In genomic region chr7:24890281-24891216, GRCm38 (mm10) we compare ENCODE assay signal across 9 mouse cellular contexts. TPM values are rescaled to one million over a fixed set of nuclear protein-coding genes. Genes with fewer than 3 reads are reported as not detected.
DNase-seq lines count a peak whose midpoint lies in the region; ATAC-seq lines count a peak whose summit lies in the region.
"Had no signal": no experiment of that assay in that cellular context is flagged by ENCODE, and none has a peak within 500 bp of the region (broad histone marks: within the 10 kb centered on the region; RNA-seq: fewer than 3 reads in every experiment).

No protein-coding gene starts in this region.

- H3K9me3 ChIP-seq in forebrain, embryonic 14.5 days (replicated peaks; ENCODE audit: control insufficient read depth, low read length), result no peaks in the 10 kb centered on the region
- H3K9me3 ChIP-seq: neural tube, embryonic 12.5 days had no signal

- WGBS in forebrain, embryonic 14.5 days, result 29% methylated on average over 10 of the region's 10 CpGs

- H3K4me1 ChIP-seq in forebrain, embryonic 14.5 days (ENCODE audit: control insufficient read depth, insufficient read depth, low read length), result peaks cover 8% of the 10 kb centered on the region; the same call in 1 of the 2 replicates

- no peak overlapping the region for H3K4me2 ChIP-seq in forebrain, embryonic 14.5 days (ENCODE audit: low read length)
- H3K4me2 ChIP-seq: neural tube, embryonic 12.5 days had no signal

- ATAC-seq in forebrain, embryonic 14.5 days, result peak; percentile 76
- peak; percentile 68 to 91 for ATAC-seq in hematopoietic stem cell, adult 5-6 weeks (replicated peaks in 1 of 2; ENCODE audit: insufficient read depth in 1 of 2, low FRiP score in 2 of 2, low TSS enrichment in 1 of 2, low read depth in 1 of 2, poor library complexity in 2 of 2, severe bottlenecking in 2 of 2)

- H3K27ac ChIP-seq in forebrain, embryonic 14.5 days (ENCODE audit: low read depth, low read length), result no peak overlapping the region
- H3K27ac ChIP-seq: neural tube, embryonic 12.5 days had no signal

- no peaks in the 10 kb centered on the region for H3K27me3 ChIP-seq in forebrain, embryonic 14.5 days (replicated peaks; ENCODE audit: control insufficient read depth, insufficient read depth, low read length)
- H3K27me3 ChIP-seq: neural tube, embryonic 12.5 days had no signal

- peak; percentile 77 for DNase-seq in MEL-GATA-1-ER (ENCODE audit: extremely low read depth, low read depth)
- peak; percentile 66 for DNase-seq in cerebellum, adult 11 months
- DNase-seq in forebrain, embryonic 14.5 days (ENCODE audit: low spot score), result peak; percentile 91
- peak; percentile 39 to 69 for DNase-seq in layer of hippocampus, adult 8-10 months (ENCODE audit: low spot score in 2 of 2)
- peak; percentile 80 for DNase-seq in lung, postnatal 14 days
- DNase-seq in retina, postnatal 1 day, result peak; percentile 87
- peak; percentile 71 to 72 for DNase-seq in thymus, postnatal 36 days

- H3K9ac ChIP-seq in forebrain, embryonic 14.5 days (ENCODE audit: low read length), result no peak overlapping the region
- H3K9ac ChIP-seq: neural tube, embryonic 12.5 days had no signal

- no peak overlapping the region for H3K4me3 ChIP-seq in forebrain, embryonic 14.5 days (ENCODE audit: low read depth, low read length)
- H3K4me3 ChIP-seq: neural tube, embryonic 12.5 days had no signal

- peaks cover 62% of the 10 kb centered on the region for H3K36me3 ChIP-seq in forebrain, embryonic 14.5 days (ENCODE audit: control insufficient read depth, insufficient read depth, low read length)

RNA-seq across cellular contexts. Expression of gene Rps19, which starts 6.4 kb away (rescaled TPM):
- polyA plus RNA-seq in forebrain, embryonic 14.5 days (2014; fragmentation: Nextera tagmentation; extraction: Ambion mirVana), result 1,541 and 2,138 TPM in 2 replicates
- total RNA-seq in hematopoietic stem cell, adult 5-6 weeks (2017), result 672 and 1,863 TPM in 2 replicates
- 100 to 1,000 TPM; 518 to 648 (median 579) TPM for total RNA-seq in layer of hippocampus, adult 8-10 months (2022)

RNA-seq across cellular contexts. Expression of gene Cd79a, which starts 6.6 kb away (rescaled TPM):
- not detected in 2 replicates for polyA plus RNA-seq in forebrain, embryonic 14.5 days (2014; fragmentation: Nextera tagmentation; extraction: Ambion mirVana)
- 0.44 TPM in 1 of 2 replicates, not detected in the other for total RNA-seq in hematopoietic stem cell, adult 5-6 weeks (2017)
- total RNA-seq in layer of hippocampus, adult 8-10 months (2022), result under 1 TPM in 2 of 4 experiments, not detected in 2; 0.30 to 0.58 TPM

RNA-seq across cellular contexts. Expression of gene Arhgef1, which starts 12.2 kb away (rescaled TPM):
- 26.9 and 41.3 TPM in 2 replicates for polyA plus RNA-seq in forebrain, embryonic 14.5 days (2014; fragmentation: Nextera tagmentation; extraction: Ambion mirVana)
- 55.2 and 97.4 TPM in 2 replicates for total RNA-seq in hematopoietic stem cell, adult 5-6 weeks (2017)
- total RNA-seq in layer of hippocampus, adult 8-10 months (2022), result 100 to 1,000 TPM in 1 of 4 experiments, 10 to 100 TPM in 3; 94.8 to 111 (median 99.3) TPM

RNA-seq across cellular contexts. Expression of gene Dmrtc2, which starts 20.7 kb away (rescaled TPM):
- not detected in 2 replicates for polyA plus RNA-seq in forebrain, embryonic 14.5 days (2014; fragmentation: Nextera tagmentation; extraction: Ambion mirVana)
- total RNA-seq in hematopoietic stem cell, adult 5-6 weeks (2017), result not detected in 2 replicates
- not detected for total RNA-seq in layer of hippocampus, adult 8-10 months (2022)
- polyA plus RNA-seq: neural tube, embryonic 12.5 days had no signal

RNA-seq across cellular contexts. Expression of gene Lypd4, which starts 20.8 kb away (rescaled TPM):
- polyA plus RNA-seq in forebrain, embryonic 14.5 days (2014; fragmentation: Nextera tagmentation; extraction: Ambion mirVana), result not detected in 2 replicates
- total RNA-seq in hematopoietic stem cell, adult 5-6 weeks (2017), result not detected in 2 replicates
- not detected for total RNA-seq in layer of hippocampus, adult 8-10 months (2022)
- polyA plus RNA-seq: neural tube, embryonic 12.5 days had no signal
